Mouse (Mus musculus): ENCODE data around the gene BC025920.

- TF ChIP-seq MAX (IDR thresholded peaks at IDR 0.05), result no peak
- TF ChIP-seq CTCF (IDR thresholded peaks at IDR 0.05; ENCODE audit: control insufficient read depth, insufficient read depth, insufficient read length), result no peak
These were observed 26.1 kb upstream of the BC025920 start for GRCm38 (mm10) chr10:81579967-81580366.
